Mouse (Mus musculus) spleen, postnatal 36 days (tissue): ENCODE measurements around the gene Bmp8b.
"Not testable (repeated sequence)": the region's sequence is repeated elsewhere in the genome, so short reads cannot be mapped to it uniquely, and the experiment has no call there.

Experiments used
- DNase-seq, 2 experiments: peaks; one replicate each; pipeline ENCODE4 v3.0.0; 2022; ENCODE audit warnings: low spot score in 2 of 2, mixed read lengths in 1 of 2

Bmp8b gene

DNA sequence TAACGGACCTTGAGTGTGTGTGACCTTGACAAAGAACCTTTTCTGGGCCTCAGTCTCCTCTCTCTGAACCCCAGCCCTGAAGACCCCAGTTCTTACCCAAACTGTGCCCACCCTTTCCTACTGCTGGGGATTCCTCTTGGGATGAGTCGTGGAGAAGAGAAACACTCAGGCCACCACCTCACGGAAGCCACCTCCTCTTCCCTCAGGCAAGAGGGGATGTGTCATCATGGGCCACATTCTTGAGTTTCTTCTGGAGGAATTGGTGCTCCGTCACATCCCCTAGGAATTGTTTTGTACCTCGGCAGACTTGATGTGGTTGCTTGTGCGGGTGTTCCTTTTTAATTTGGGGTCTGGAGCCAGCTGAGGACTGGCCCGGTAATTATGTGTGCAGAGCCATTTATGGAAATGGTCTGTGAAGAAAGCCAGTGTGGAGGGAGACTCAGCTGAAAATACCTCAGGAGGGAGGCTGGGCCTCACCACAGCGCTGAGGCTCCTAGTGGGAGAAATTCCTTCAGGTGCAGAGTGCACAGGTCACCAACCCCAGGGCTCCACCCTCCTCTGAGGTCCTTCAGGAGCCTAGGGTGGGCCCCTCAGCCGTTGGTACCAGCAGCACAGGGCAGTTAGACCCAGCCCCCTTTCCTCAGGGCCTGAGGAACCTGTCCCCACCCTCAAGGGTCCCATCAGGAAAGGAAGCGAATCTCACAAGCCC lies 6.5 kb downstream of the Bmp8b start:
- DNase-seq, result not testable (repeated sequence)

GRCm38 (mm10) chr4:123112216-123112764 lies 7.3 kb downstream of the Bmp8b start:
- DNase-seq, result no peak

GRCm38 (mm10) chr4:123114651-123115050 lies 9.7 kb downstream of the Bmp8b start:
- not testable (repeated sequence) for DNase-seq

DNA sequence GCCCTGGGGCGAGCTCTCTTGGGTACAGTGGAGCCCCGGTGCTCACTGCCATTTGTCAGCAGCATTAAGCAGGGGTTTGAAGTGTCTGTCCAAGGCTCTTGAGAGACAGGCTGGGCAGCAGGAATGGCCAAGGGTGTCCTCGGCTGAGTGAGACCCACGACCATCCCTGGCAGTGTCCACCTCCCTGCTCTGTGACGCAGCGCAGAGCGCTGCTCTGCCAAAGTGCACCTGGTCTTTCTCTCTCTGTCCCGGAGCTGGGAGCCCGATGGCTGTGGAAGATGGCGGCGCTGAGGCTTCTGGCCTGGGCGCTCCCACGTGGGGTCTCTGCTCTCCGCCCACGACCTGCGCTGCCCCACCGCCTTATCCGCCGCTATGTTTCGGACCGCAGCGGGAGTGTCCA lies 11.0 kb downstream of the Bmp8b start, which contains the start of gene Oxct2b:
Gene Oxct2b (plus strand): TSS at position 256 of the 400 bp plus-strand sequence.
- DNase-seq, result no peak

DNA sequence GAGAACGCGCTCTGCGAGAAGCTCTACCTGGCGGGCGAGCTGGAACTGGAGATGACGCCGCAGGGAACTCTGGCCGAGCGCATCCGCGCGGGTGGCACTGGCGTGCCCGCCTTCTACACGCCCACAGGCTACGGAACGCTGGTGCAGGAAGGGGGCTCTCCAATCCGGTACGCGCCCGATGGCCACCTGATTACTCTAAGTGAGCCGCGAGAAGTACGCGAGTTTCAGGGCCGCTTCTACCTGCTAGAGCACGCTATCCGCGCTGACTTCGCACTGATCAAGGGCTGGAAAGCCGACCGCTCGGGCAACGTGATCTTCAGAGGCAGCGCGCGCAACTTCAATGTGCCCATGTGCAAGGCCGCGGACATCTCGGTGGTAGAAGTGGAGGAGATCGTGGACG lies 11.7 kb downstream of the Bmp8b start:
- not testable (repeated sequence) for DNase-seq

- DNase-seq, result no peak
Observed at GRCm38 (mm10) chr4:123121286-123121685, 16.3 kb downstream of the Bmp8b start.

DNA sequence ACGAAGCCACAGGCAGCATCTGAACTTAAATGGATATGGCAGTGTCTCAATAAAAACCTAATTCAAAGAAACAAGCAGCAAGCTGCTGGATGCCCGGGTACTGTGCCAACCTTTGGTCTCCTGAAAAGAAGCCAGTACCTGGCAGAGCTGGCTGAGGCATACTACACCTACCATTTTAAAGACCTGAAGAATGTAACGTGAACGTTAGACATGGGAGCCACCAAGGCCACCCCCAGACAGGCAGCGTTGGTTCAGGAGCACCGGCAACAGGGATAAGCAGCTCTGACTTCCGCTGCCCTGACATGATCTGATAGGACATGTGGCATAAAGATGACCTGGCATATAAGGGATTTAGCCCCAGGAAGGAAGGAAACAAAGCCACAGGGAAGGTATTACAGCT lies 21.7 kb downstream of the Bmp8b start:
- DNase-seq, result no peak

- DNase-seq, result no peak
Observed at GRCm38 (mm10) chr4:123127051-123127450, 22.1 kb downstream of the Bmp8b start.

DNA sequence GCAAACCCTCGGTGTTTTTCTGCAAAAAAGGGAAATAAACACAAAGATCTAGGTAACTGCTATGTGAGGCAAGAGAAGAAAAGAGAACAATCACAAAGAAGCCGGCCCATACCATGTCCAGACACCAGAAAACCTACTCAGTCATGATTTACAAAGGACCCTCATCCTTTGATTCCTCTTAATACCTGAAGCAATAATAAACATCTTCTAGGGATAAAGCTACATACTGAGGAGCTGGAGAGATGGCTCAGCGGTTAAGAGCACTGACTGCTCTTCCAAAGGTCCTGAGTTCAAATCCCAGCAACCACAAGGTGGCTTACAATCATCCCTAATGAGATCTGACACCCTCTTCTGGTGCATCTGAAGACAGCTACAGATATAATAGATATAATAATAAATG lies 32.6 kb downstream of the Bmp8b start:
- no peak for DNase-seq

DNA sequence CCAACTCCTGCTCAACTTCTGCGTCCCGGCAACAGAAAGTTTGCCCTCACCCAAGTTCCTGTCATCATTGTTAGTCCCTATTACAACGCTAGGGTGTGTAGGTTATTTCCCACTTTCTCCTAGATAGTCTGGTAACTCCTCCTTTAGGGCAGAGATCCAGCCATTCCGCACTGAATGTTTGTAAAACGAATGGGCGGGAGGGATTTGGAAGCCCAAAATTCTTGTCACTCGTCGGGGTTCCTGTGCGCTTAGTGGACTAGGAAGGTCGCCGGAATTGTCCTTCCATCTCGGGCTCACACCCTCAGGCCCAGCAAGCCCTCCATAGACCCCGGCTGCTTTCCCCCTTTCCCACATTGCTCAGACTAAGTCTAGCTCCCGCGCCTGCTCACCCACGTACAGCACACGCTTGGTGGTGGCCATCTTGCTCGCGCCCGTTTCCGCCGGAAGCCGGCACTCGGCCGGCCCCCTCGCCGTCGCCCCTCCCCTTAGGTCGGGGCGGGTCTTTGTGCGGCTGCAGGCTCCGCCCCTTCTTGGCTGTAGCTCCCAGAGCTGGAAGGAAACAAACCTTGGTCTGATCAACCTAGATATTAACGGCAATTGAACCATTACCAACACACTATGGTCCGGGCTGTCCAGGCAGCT lies 34.7 kb downstream of the Bmp8b start, which contains the start of gene Ppie:
Gene Ppie (minus strand): TSS at position 439 of the 642 bp plus-strand sequence.
- DNase-seq, result peak; percentile 68 to 70

DNA sequence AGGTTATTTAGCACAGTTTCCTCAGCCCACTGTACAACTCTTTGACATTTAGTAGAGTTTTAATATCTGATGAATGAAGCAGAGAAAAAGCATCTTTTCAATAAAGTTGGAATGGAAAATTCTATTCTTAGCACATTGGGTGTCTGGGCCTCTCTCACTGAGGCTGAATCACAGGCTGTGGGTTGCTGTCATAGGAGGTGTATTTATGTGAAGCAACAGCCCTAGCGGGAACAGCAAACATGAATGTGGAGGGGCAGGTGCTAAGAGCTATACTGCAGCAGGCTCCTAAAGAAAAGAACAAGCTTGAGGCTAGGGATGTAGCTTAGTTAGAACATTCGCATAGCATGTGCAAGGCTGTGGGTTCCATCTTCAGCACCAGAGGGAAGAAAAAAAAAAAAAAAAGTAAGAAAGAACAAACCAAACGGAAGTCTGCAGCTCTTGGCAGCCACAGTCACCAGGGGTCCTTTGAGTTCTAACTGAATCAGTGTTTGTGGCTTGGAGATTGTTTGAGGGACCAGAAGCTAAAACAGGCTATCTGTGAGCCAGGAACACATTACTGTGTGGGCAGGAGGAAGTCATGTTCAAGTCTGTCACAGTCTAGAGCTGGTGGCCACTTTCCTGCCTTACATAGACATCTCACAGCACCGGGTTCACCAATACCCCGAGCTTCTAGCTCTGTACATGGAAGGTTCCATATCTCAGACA lies 42.6 kb downstream of the Bmp8b start:
- no peak for DNase-seq

- DNase-seq, result no peak
Observed at GRCm38 (mm10) chr4:123152003-123152402, 47.0 kb downstream of the Bmp8b start.

GRCm38 (mm10) chr4:123152976-123153375 lies 48.0 kb downstream of the Bmp8b start:
- DNase-seq, result no peak

- no peak for DNase-seq
Observed at GRCm38 (mm10) chr4:123155004-123155403, 50.0 kb downstream of the Bmp8b start.

DNA sequence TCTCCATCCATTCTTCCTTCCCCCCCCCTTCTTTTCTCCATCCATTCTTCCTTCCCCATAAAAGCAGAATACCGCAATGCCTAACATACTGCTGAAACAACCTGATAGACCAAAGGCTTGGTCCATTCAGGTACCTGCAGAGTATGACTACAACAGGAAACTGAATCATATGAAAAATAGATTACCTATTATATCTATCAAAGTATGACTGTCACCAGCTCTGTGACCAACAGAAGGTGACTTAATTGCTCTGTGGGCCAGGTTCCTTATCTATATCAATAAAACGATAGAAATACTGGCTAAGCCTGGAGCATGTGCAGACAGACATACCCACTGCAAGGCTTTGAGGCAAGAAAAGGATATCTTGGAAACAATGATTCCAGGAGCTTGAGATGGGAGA lies 50.5 kb downstream of the Bmp8b start:
- DNase-seq, result no peak

DNA sequence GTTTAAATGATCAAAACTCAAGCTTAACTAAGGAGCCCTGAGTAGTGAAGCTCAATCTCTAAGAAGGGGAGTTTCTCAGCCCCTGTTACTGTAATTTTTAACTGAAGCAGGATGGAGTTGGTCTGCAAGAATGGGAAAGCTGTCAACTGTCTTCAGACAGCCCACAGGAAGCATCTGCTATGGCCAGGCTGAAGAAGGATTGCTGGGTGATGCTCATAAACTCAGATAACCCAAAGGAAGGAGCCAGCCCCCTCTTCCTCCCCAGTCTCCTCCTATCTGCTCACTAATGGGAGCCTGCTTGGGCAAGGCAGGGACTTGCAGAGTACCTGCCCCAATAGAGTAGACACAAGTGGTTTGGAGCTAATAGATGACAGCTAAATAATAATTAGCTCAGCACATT lies 50.9 kb downstream of the Bmp8b start:
- DNase-seq, result no peak

DNA sequence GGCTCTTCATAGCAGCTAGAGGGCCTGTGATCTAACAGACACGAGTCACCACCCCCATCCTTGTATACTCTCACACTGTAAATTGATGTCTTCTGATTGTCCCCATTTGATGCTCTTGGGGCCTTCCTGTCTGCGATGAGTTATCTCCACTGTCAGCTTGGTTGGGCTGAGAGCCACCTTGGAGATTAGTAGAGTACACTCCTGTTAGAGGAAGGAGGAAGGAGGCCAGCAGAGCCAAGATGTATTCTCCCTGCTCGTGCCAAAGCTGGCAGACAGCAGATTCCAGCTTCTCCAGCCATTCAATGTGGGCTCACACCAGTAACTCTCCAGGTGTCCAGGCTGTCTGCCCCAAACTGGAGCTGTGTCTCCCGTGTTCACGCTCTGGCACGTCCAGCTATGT lies 55.6 kb downstream of the Bmp8b start:
- DNase-seq, result no peak

DNA sequence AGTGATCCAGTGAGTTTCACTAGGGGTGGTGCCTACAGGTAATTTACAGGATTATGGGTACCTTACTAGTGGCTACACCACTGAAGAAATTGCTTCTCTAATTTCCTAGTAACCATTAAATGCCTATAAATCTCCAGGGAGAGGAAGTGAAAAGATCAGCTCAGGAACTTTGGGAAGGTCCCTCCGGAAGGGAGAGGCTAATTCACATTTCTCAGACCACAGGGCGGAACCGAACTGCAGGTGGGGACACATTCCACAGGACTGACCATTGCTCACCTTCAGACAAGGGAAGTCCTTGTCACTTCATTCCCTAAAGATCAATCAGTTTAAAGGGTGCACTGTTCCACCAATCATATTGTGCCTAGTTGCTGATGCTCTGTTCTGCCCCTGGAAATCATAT lies 56.3 kb downstream of the Bmp8b start:
- DNase-seq, result not testable (repeated sequence)

- DNase-seq, result no peak
Observed at GRCm38 (mm10) chr4:123162305-123162917, 57.4 kb downstream of the Bmp8b start.

GRCm38 (mm10) chr4:123164157-123164556 lies 59.2 kb downstream of the Bmp8b start:
- no peak for DNase-seq

DNA sequence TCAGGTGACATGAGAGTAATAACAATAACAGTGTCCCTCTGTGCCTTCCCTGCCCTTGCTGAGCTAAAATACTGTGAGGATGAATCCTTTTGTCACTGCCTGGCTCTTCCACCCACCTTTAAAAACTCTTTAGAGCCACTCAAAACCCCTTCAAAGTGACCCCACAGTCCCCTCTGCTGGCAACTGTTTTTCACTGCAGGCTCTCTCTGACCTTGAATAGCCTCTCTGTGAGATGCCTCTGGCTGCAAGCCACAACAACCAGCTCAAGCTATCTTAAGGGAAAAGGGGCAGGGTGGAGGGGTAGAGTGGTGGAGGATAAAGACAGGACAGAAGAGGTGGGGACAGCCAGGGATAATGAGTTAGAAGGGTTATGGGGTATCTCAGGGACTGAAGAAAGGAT lies 66.8 kb downstream of the Bmp8b start:
- no peak for DNase-seq
